Mouse (Mus musculus): Measurements from ENCODE around the gene Ccn1. TPM values are rescaled to one million over a fixed set of nuclear protein-coding genes. Genes with fewer than 3 reads are reported as not detected.

The Ccn1 gene
- polyA plus RNA-seq, 2 experiments: 53.5 to 105 TPM

DNA sequence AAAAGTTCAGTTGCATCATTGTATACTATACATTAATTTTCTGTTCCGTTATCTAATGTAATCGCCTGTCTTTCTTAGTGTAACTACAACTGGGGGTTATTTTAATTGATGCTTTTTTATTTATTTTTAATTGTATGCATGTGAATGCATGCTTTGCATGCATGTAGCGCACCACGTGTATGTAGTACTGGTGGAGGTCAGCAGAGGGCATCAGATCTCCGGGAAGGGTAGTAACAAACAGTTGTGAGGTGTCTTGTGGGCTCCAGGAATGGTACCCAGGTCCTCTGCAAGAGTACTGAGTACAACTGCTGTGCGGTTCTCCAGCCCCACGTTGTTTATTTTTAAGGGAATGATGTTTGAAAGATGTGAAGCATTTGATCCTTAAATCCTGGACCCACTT lies 50.7 kb downstream of the Ccn1 start:
- H3K36me3 ChIP-seq (ENCODE audit: control insufficient read depth, insufficient read depth, low read length): peaks cover 69% of the 10 kb centered on the region
- ATAC-seq (ENCODE audit: low FRiP score, low read depth) (no peak), DNase-seq (ENCODE audit: low spot score) (no peak)
- no peak overlapping the region for H3K9ac ChIP-seq (ENCODE audit: low read depth, low read length, severe bottlenecking)
- H3K4me2 ChIP-seq (replicated peaks; ENCODE audit: low read depth, low read length, severe bottlenecking): no peak overlapping the region
- TF ChIP-seq POLR2A (IDR thresholded peaks at IDR 0.05; ENCODE audit: borderline replicate concordance, extremely low read depth, insufficient read depth, insufficient read length): no peak
- H3K27me3 ChIP-seq (ENCODE audit: control insufficient read depth, insufficient read depth, low read length): no peaks in the 10 kb centered on the region; the same call in 1 of the 2 replicates
- no peaks in the 10 kb centered on the region for H3K9me3 ChIP-seq (ENCODE audit: control insufficient read depth, low read length)
- H3K4me1 ChIP-seq (ENCODE audit: control insufficient read depth, insufficient read depth, low read length): peaks cover 12% of the 10 kb centered on the region
- 91% methylated on average over 7 of the region's 7 CpGs for WGBS
- H3K4me3 ChIP-seq (replicated peaks; ENCODE audit: low read length): no peak overlapping the region
- H3K27ac ChIP-seq (replicated peaks; ENCODE audit: low read depth, low read length): no peak overlapping the region

Other genes starting within 250 kb of the Ccn1 start
- 14.4 and 24.4 TPM in 2 replicates for gene Znhit6, start 73.8 kb downstream of the Ccn1 start, polyA plus RNA-seq (2012; rRNA removed)
- gene Znhit6, start 73.8 kb downstream of the Ccn1 start, polyA plus RNA-seq (2014; fragmentation: Nextera tagmentation; extraction: Ambion mirVana): 34.5 and 35.5 TPM in 2 replicates
- 32.2 and 35.4 TPM in 2 replicates for gene Ddah1, start 108.7 kb upstream of the Ccn1 start, polyA plus RNA-seq (2012; rRNA removed)
- gene Ddah1, start 108.7 kb upstream of the Ccn1 start, polyA plus RNA-seq (2014; fragmentation: Nextera tagmentation; extraction: Ambion mirVana): 47.1 and 48.2 TPM in 2 replicates

All from limb, embryonic 14.5 days (tissue).